Mouse (Mus musculus) midbrain, embryonic 12.5 days (tissue): ENCODE measurements around the gene Olfr288. TPM values are rescaled to one million over a fixed set of nuclear protein-coding genes. Genes with fewer than 3 reads are reported as not detected.

Source experiments
- ATAC-seq: fragments of 200-750 bp; cut with Nextera tagmentation; 2 replicates; pipeline ENCODE4 v1.8.0; 2017; ENCODE audit warnings: low read depth, moderate TSS enrichment, moderate library complexity; ENCODE audit not compliant: low FRiP score
- H3K27ac ChIP-seq: fragments of 300-500 bp; sonication (generic); replicated peaks from 2 replicates; pipeline ENCODE4 v1.5.1; 2016; ENCODE audit warnings: mild to moderate bottlenecking
- H3K27me3 ChIP-seq: fragments of 300-500 bp; sonication (generic); 2 replicates; pipeline ENCODE4 v1.6.1; 2016; ENCODE audit warnings: mild to moderate bottlenecking
- H3K36me3 ChIP-seq: fragments of 300-500 bp; sonication (generic); 2 replicates; pipeline ENCODE4 v1.6.1; 2016
- H3K4me1 ChIP-seq: fragments of 300-500 bp; sonication (generic); 2 replicates; pipeline ENCODE4 v1.6.1; 2016
- H3K4me2 ChIP-seq: fragments of 300-500 bp; sonication (generic); replicated peaks from 2 replicates; pipeline ENCODE4 v1.6.1; 2016; ENCODE audit warnings: mild to moderate bottlenecking, moderate library complexity
- H3K4me3 ChIP-seq: fragments of 300-500 bp; sonication (generic); 2 replicates; pipeline ENCODE4 v1.5.1; 2016; ENCODE audit warnings: mild to moderate bottlenecking
- H3K9ac ChIP-seq: fragments of 300-500 bp; sonication (generic); replicated peaks from 2 replicates; pipeline ENCODE4 v1.6.1; 2016; ENCODE audit warnings: mild to moderate bottlenecking, moderate library complexity
- H3K9me3 ChIP-seq: fragments of 300-500 bp; sonication (generic); 2 replicates; pipeline ENCODE4 v1.6.1; 2016; ENCODE audit warnings: mild to moderate bottlenecking
- WGBS: fragments of 180-500 bp; shearing (Covaris S2); methylation state at CpG from one replicate; pipeline ENCODE4 v1.1.7; 2016; 5-methylcytosine and 5-hydroxymethylcytosine counted together
- polyA plus RNA-seq: library from polyadenylated mRNA; unstranded; fragments of >200 nt; fragmentation: Nextera tagmentation; extraction: Ambion mirVana; gene quantifications from 2 replicates; pipeline ENCODE4 v1.2.1, GENCODE M21; 2016

Olfr288 gene
- polyA plus RNA-seq, 1 experiment from 2014 or later = not detected

- WGBS = under 1% methylated on average over 35 of the region's 36 CpGs
- H3K27me3 ChIP-seq = no peaks in the 10 kb centered on the region
- H3K27ac ChIP-seq = peak overlapping the region; percentile 72
- H3K9me3 ChIP-seq = no peaks in the 10 kb centered on the region
- H3K4me1 ChIP-seq = peaks cover 13% of the 10 kb centered on the region
- ATAC-seq = no peak; the same call in 1 of the 2 replicates
- H3K36me3 ChIP-seq = peaks cover 24% of the 10 kb centered on the region
- peak overlapping the region; percentile 93 for H3K4me2 ChIP-seq
- H3K4me3 ChIP-seq = peak overlapping the region; percentile 99
- H3K9ac ChIP-seq = peak overlapping the region; percentile 97
Observed at GRCm38 (mm10) chr15:98144861-98145507, 50.4 kb downstream of the Olfr288 start.

- H3K9me3 ChIP-seq = no peaks in the 10 kb centered on the region
- H3K4me2 ChIP-seq = no peak overlapping the region
- H3K36me3 ChIP-seq = peaks cover 42% of the 10 kb centered on the region
- ATAC-seq = no peak
- H3K27me3 ChIP-seq = no peaks in the 10 kb centered on the region
- no peak overlapping the region for H3K27ac ChIP-seq
- no peak overlapping the region for H3K9ac ChIP-seq
- WGBS = 82% methylated on average over 10 of the region's 10 CpGs
- H3K4me1 ChIP-seq = peaks cover 13% of the 10 kb centered on the region
- H3K4me3 ChIP-seq = no peak overlapping the region
Observed at GRCm38 (mm10) chr15:98142515-98142914, 52.8 kb downstream of the Olfr288 start.

GRCm38 (mm10) chr15:98140809-98141208 is 54.5 kb downstream of the Olfr288 start:
- H3K36me3 ChIP-seq = peaks cover 59% of the 10 kb centered on the region
- 91% methylated on average over 5 of the region's 5 CpGs for WGBS
- no peak for ATAC-seq

GRCm38 (mm10) chr15:98139763-98140162 is 55.6 kb downstream of the Olfr288 start:
- no peaks in the 10 kb centered on the region for H3K9me3 ChIP-seq
- no peak overlapping the region for H3K4me2 ChIP-seq
- no peak overlapping the region for H3K4me3 ChIP-seq
- no peak overlapping the region for H3K9ac ChIP-seq
- H3K36me3 ChIP-seq = peaks cover 69% of the 10 kb centered on the region
- peaks cover 7% of the 10 kb centered on the region for H3K4me1 ChIP-seq
- no peak overlapping the region for H3K27ac ChIP-seq
- no peak for ATAC-seq
- no peaks in the 10 kb centered on the region for H3K27me3 ChIP-seq
- 86% methylated on average over 7 of the region's 7 CpGs for WGBS

More at GRCm38 (mm10) chr15:98140809-98141208, 54.5 kb downstream of the Olfr288 start:
- no peaks in the 10 kb centered on the region for H3K27me3 ChIP-seq
- no peak overlapping the region for H3K4me2 ChIP-seq
- H3K9me3 ChIP-seq = no peaks in the 10 kb centered on the region
- peaks cover 10% of the 10 kb centered on the region for H3K4me1 ChIP-seq
- no peak overlapping the region for H3K4me3 ChIP-seq
- H3K9ac ChIP-seq = no peak overlapping the region
- H3K27ac ChIP-seq = no peak overlapping the region

GRCm38 (mm10) chr15:98136871-98137270 is 58.5 kb downstream of the Olfr288 start:
- no peaks in the 10 kb centered on the region for H3K4me1 ChIP-seq
- peaks cover 89% of the 10 kb centered on the region for H3K36me3 ChIP-seq
- no peak overlapping the region for H3K4me3 ChIP-seq
- no peak overlapping the region for H3K9ac ChIP-seq
- H3K27me3 ChIP-seq = no peaks in the 10 kb centered on the region
- H3K9me3 ChIP-seq = no peaks in the 10 kb centered on the region; the same call in 1 of the 2 replicates
- H3K4me2 ChIP-seq = no peak overlapping the region
- ATAC-seq = no peak
- 93% methylated on average over 9 of the region's 9 CpGs for WGBS
- no peak overlapping the region for H3K27ac ChIP-seq

Other genes starting within 250 kb of the Olfr288 start
- gene Tmem106c, start 231.3 kb downstream of the Olfr288 start, polyA plus RNA-seq = 52.8 and 58.2 TPM in 2 replicates
- 137 and 194 TPM in 2 replicates for gene Col2a1, start 190.8 kb downstream of the Olfr288 start, polyA plus RNA-seq
- 52.1 and 54.8 TPM in 2 replicates for gene Pfkm, start 103.0 kb downstream of the Olfr288 start, polyA plus RNA-seq
- gene Senp1, start 101.8 kb downstream of the Olfr288 start, polyA plus RNA-seq = 41.4 and 41.6 TPM in 2 replicates
- gene Asb8, start 29.9 kb downstream of the Olfr288 start, polyA plus RNA-seq = 42.5 and 45.0 TPM in 2 replicates
- 23.3 and 23.4 TPM in 2 replicates for gene Ccdc184, start 28.4 kb downstream of the Olfr288 start, polyA plus RNA-seq
- gene Gm44579, start 25.4 kb upstream of the Olfr288 start, polyA plus RNA-seq = not detected in 2 replicates
- not detected in 2 replicates for gene Olfr287, start 25.5 kb upstream of the Olfr288 start, polyA plus RNA-seq
- not detected in 2 replicates for gene Olfr286, start 38.9 kb upstream of the Olfr288 start, polyA plus RNA-seq
- not detected in 2 replicates for gene H1fnt, start 61.8 kb upstream of the Olfr288 start, polyA plus RNA-seq
- gene Zfp641, start 100.6 kb upstream of the Olfr288 start, polyA plus RNA-seq = 2.3 and 2.9 TPM in 2 replicates
- gene Olfr285, start 121.8 kb upstream of the Olfr288 start, polyA plus RNA-seq = not detected in 2 replicates
- not detected in 2 replicates for gene Olfr284, start 145.4 kb upstream of the Olfr288 start, polyA plus RNA-seq
- gene Olfr283, start 185.4 kb upstream of the Olfr288 start, polyA plus RNA-seq = not detected in 2 replicates
- not detected in 2 replicates for gene Olfr282, start 235.7 kb upstream of the Olfr288 start, polyA plus RNA-seq